Mouse (Mus musculus): ENCODE measurements around the gene Grsf1.

The Grsf1 gene

DNA sequence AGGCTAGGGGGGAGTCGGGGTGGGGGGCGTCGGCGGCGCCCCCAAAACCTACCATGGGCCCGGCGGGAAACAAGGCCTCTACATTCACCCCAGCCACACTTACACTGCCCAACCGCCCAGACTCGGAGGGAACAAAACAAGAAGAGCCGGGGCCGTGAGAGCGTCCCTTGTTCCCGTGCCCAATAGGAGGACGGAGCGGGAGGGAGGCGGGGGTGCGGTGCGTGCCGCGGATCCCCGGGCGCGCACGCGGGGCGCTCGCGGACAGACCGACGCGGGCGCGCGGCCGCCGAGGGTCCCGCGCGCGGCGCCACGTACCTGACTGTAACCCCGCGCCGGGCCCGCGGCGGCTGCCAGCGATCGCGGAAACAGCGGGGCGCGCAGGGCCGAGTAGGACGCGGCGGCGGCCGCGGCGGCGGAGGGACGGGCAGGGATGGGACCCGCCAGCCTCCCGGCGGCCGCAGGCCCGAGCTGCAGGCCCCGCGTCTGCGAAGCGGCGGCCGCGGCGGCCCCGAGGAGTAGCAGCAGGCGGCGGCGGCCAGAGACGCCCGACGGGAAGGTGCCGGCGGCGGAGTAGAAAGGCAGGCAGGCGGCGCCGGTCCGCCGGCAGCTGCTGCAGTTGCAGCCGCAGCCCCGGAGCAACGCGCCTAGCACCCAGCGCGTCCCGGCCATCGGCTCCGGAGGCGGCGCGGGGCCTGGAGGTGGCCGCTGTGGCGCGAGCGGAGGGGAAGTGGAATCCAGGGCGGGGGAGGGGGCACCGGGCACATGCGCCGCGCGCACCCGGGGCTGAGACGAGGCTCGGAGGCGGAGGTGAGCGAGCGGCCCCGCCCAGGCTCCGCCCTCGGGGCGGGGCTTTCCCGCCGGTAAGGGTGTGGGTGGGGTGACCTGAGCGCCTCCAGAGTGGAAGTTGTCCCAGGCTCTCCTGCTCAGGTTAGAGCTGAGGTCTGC lies at the start of gene Grsf1:
Gene Grsf1, minus strand, starts transcription at position 729 of the 945 bp plus-strand sequence.
- peak; percentile 56 for DNase-seq (ENCODE audit: low spot score)

- DNase-seq (ENCODE audit: low spot score), result no peak
Observed at GRCm38 (mm10) chr5:88724030-88724429, 48.1 kb upstream of the Grsf1 start.

- DNase-seq (ENCODE audit: low spot score), result no peak
Observed at GRCm38 (mm10) chr5:88722213-88722600, 46.2 kb upstream of the Grsf1 start.

GRCm38 (mm10) chr5:88721565-88722212 lies 45.7 kb upstream of the Grsf1 start:
- no peak for DNase-seq (ENCODE audit: low spot score)

GRCm38 (mm10) chr5:88721003-88721475 lies 45.1 kb upstream of the Grsf1 start:
- DNase-seq (ENCODE audit: low spot score), result no peak

DNA sequence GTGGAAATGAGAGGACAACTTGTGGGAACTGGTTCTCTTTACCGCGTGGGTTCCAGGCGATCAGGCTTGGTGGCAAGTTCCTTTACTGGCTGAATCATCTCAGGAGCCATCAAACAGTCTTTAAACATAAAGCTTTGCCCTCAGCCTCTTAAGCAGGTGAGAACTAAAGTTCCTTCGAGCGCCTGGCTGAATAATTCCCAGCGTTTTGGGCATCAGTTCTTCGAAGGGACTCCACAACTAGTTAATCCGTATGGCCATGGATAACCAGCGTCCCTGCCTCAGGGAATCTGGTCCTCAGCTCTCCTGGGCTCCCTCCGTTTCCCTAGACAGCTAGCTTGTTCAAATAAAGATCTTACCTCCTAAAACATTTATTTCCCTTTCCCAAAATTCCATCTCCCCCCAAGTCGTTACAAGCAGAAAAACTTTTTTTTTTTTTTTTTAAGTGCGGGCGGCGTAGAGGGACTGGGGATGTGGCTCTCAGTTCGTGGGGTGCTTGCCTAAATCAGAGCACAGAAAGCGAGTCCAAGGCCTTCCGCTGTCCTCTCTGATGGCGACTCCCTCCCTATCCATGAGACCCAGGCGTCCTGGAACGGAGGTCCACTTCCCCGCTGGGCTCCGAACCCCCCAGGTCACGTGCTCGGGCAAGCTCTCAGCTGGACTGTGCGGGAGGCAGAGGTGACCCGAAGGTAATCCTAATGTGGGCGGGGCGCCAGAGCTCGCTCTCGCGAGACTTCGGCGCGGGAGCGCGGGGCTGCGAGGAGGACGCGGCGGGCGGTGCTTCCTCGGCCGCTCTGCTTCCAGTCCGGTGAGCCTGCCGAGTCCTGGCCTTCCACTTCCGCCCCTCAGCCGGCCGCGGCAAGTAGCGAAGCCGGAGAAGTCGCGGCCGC lies 44.4 kb upstream of the Grsf1 start, which contains the start of gene Mob1b:
Gene Mob1b, plus strand, starts transcription at position 740 of the 887 bp plus-strand sequence.
- peak; percentile 96 for DNase-seq (ENCODE audit: low spot score)

DNA sequence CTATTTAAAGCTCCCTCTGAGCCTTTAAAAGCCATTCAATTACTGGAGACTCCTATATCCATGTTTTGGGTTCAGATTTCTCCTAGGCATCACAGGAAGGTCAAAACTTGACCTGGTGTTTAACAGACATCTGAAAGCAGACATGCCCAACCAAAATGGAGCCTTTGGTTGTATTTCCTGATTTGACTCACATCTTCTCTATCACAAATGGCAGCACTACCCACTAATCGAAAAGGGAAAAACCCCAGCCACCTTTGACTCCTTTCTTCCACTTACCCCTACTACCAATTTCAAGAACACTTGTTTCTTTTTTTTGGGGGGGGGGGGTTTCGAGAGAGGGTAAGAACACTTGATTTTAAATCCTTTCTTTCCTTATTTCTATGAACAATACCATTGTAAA lies 41.0 kb upstream of the Grsf1 start:
- DNase-seq (ENCODE audit: low spot score), result no peak

- no peak for DNase-seq (ENCODE audit: low spot score)
Observed at GRCm38 (mm10) chr5:88712328-88712727, 36.4 kb upstream of the Grsf1 start.

- no peak for DNase-seq (ENCODE audit: low spot score)
Observed at GRCm38 (mm10) chr5:88711618-88712224, 35.8 kb upstream of the Grsf1 start.

DNA sequence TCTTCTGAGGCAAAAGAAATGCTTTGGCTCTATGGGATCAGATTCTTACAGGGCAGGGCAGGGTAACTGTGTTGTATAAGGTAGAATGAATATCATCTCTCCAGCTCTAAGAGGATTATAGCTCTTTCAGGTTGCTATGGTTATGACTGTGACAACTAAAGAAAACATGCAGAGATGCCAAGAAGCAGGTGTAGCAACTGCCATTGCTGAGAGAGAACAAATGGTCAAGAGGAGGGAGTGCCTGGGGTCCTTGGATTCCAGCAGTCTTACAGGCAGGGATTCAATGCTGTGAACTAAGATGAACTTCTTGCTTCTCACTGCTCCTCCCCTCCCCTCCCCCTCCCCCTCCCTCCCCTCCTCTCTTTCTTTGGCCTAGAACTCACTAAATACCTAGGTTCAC lies 35.2 kb upstream of the Grsf1 start:
- DNase-seq (ENCODE audit: low spot score), result no peak

- no peak for DNase-seq (ENCODE audit: low spot score)
Observed at GRCm38 (mm10) chr5:88703551-88703950, 27.6 kb upstream of the Grsf1 start.

DNA sequence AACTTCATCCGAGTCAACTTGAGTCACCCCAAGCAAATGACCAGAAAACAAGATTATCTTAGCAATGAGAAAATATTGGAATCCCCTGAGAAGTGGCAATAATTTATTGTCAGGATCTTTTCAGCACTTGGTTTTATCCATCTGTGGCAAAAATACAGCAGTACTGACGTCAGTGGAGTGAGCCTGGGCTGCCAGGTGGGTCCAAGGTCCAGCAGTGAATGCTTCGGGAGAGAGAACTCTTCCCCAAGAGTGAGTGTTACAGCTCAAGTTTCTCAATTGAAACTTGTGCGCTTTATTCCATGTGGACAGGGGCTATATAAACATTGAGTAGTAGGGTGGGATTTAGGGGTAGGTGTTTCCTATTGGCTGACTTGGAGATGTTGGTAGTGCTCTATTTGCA lies 26.1 kb upstream of the Grsf1 start:
- DNase-seq (ENCODE audit: low spot score), result no peak

GRCm38 (mm10) chr5:88699251-88699913 lies 23.4 kb upstream of the Grsf1 start:
- DNase-seq (ENCODE audit: low spot score), result no peak

DNA sequence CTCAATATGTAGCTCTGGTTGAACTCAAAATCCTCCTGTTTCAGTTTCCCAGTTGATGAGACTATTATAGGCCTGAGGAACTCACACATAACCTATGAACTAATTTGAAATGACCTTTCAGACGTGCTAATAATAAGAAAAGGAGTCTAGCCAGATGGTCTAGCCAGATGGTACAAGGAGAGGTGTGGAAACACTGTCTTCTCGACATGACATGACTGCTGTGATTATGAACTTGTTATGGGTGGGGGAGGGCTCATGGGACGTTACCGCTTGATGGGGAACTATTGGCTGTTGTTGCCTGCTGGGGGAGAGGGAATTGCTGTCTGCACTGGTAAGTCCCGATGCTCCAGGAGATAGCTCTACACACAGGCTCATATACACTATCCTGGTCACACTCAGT lies 21.3 kb upstream of the Grsf1 start:
- DNase-seq (ENCODE audit: low spot score), result no peak

- no peak for DNase-seq (ENCODE audit: low spot score)
Observed at GRCm38 (mm10) chr5:88693057-88693456, 17.1 kb upstream of the Grsf1 start.

GRCm38 (mm10) chr5:88692586-88692985 lies 16.6 kb upstream of the Grsf1 start:
- no peak for DNase-seq (ENCODE audit: low spot score)

DNA sequence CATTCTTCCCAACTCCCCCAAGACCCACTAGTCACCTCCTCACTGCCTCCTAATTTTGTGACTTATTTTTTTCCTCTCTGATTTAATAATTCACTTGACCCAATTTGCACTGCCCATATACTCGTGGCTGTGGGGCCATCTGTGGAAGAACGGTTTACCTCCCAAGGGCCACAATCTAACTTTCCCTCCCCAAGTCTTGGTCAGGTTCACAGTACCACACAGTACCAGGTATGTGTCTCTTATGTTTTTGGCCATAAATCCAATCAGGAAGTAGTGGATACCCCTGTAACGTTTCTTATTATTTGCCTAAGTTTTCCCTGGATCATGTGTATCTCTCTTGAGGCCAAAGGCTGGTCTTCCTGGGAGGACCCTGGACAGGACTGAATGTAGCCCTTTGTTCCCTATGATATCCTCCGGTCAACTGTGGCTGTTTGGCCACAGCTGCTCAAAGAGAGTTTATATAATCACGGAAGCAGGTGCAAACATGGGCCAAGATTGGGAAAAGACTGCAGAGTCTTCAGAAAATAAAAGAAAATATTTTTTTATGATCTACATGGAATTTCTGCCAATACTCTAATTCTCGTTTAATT lies 15.6 kb upstream of the Grsf1 start:
- no peak for DNase-seq (ENCODE audit: low spot score)

- no peak for DNase-seq (ENCODE audit: low spot score)
Observed at GRCm38 (mm10) chr5:88690681-88691505, 14.9 kb upstream of the Grsf1 start.

DNA sequence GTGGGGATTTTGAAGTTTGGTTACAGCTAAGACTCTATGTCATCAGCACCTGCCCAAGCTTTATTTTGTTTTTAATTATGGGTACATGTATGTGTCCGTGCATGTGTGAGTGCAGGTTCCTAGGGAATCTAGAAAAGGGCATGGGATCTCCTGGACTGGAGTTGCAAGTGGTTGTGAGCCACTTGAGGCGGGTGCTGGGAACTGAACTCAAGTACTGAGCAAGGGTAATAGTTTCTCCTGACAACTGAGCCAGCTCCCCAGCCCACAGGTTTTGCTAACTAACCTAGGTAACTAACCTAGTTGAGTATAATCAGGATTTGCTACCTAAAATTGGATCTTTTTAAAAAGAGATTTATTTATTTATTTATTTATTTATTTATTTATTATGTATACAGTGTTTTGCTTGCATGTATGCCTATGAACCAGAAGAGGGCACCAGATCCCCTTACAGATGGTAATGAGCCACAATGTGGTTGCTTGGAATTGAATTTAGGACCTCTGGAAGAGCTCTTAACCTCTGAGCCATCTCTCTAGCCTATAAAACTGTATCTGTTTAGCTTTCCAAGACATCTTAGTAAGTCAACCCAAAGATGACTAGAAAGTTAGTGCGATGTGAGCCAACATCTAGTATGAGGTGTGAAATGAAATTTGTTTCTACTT lies 13.4 kb upstream of the Grsf1 start:
- DNase-seq (ENCODE audit: low spot score), result no peak

All from urinary bladder, postnatal 10 days (tissue).